Mouse (Mus musculus) embryonic facial prominence, embryonic 15.5 days (tissue): Measurements from ENCODE around the gene Pex16. TPM values are rescaled to one million over a fixed set of nuclear protein-coding genes. Genes with fewer than 3 reads are reported as not detected.

ENCODE experiments used
- ATAC-seq: fragments of 200-750 bp; cut with Nextera tagmentation; 2 replicates; pipeline ENCODE4 v1.8.0; 2017; ENCODE audit warnings: low read depth, moderate TSS enrichment; ENCODE audit not compliant: insufficient number of reproducible peaks, low FRiP score, low TSS enrichment
- H3K27ac ChIP-seq: fragments of 300-500 bp; sonication (generic); replicated peaks from 2 replicates; pipeline ENCODE4 v1.5.1; 2015; ENCODE audit warnings: mild to moderate bottlenecking, inconsistent platforms
- H3K27me3 ChIP-seq: fragments of 300-500 bp; sonication (generic); 2 replicates; pipeline ENCODE4 v1.6.1; 2015; ENCODE audit warnings: inconsistent platforms
- H3K36me3 ChIP-seq: fragments of 300-500 bp; sonication (generic); 2 replicates; pipeline ENCODE4 v1.6.1; 2015; ENCODE audit warnings: mild to moderate bottlenecking, inconsistent platforms
- H3K4me1 ChIP-seq: fragments of 300-500 bp; sonication (generic); 2 replicates; pipeline ENCODE4 v1.6.1; 2015; ENCODE audit warnings: inconsistent platforms
- H3K4me2 ChIP-seq: fragments of 300-500 bp; sonication (generic); replicated peaks from 2 replicates; pipeline ENCODE4 v1.6.1; 2015; ENCODE audit warnings: mild to moderate bottlenecking, inconsistent platforms
- H3K4me3 ChIP-seq: fragments of 300-500 bp; sonication (generic); replicated peaks from 2 replicates; pipeline ENCODE4 v1.5.1; 2015; ENCODE audit warnings: mild to moderate bottlenecking, inconsistent platforms
- H3K9ac ChIP-seq: fragments of 300-500 bp; sonication (generic); 2 replicates; pipeline ENCODE4 v1.6.1; 2015; ENCODE audit warnings: inconsistent platforms
- H3K9me3 ChIP-seq: fragments of 300-500 bp; sonication (generic); replicated peaks from 2 replicates; pipeline ENCODE4 v1.6.1; 2016; ENCODE audit warnings: inconsistent platforms
- WGBS: fragments of 180-500 bp; shearing (Covaris S2); methylation state at CpG from one replicate; pipeline ENCODE4 v1.1.7; 2015; 5-methylcytosine and 5-hydroxymethylcytosine counted together
- polyA plus RNA-seq: library from polyadenylated mRNA; unstranded; fragments of >200 nt; fragmentation: Nextera tagmentation; extraction: Ambion mirVana; gene quantifications from 2 replicates; pipeline ENCODE4 v1.2.1, GENCODE M21; 2015

The Pex16 gene
- polyA plus RNA-seq, 1 experiment from 2014 or later, result 27.8 TPM

DNA sequence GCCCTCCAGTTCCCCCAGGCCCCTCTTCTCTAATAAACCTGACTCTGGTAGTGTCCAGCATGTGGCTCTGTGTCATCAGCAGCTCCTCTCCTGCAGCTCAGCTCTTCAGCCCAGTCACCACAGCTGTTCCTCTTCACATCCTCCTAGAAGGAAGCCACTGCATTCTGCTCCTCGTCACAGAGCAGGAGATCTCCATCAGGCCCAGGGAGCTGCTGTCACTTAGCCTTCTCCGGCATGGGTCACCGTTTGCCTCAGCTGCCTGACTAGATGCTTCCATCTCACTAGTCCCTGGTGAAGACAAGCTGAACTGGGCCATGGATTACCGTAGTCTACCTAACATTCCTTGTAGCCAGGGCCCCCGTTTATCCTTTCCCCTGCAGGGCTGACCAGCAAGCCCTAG lies 6.7 kb downstream of the Pex16 start:
- ATAC-seq, result no peak
- H3K4me2 ChIP-seq, result no peak overlapping the region
- WGBS, result 81% methylated on average over 5 of the region's 5 CpGs
- no peaks in the 10 kb centered on the region for H3K27me3 ChIP-seq
- H3K4me1 ChIP-seq, result peaks cover 4% of the 10 kb centered on the region
- peaks cover 87% of the 10 kb centered on the region for H3K36me3 ChIP-seq
- H3K9me3 ChIP-seq, result no peaks in the 10 kb centered on the region
- no peak overlapping the region for H3K9ac ChIP-seq
- no peak overlapping the region for H3K4me3 ChIP-seq
- H3K27ac ChIP-seq, result no peak overlapping the region

DNA sequence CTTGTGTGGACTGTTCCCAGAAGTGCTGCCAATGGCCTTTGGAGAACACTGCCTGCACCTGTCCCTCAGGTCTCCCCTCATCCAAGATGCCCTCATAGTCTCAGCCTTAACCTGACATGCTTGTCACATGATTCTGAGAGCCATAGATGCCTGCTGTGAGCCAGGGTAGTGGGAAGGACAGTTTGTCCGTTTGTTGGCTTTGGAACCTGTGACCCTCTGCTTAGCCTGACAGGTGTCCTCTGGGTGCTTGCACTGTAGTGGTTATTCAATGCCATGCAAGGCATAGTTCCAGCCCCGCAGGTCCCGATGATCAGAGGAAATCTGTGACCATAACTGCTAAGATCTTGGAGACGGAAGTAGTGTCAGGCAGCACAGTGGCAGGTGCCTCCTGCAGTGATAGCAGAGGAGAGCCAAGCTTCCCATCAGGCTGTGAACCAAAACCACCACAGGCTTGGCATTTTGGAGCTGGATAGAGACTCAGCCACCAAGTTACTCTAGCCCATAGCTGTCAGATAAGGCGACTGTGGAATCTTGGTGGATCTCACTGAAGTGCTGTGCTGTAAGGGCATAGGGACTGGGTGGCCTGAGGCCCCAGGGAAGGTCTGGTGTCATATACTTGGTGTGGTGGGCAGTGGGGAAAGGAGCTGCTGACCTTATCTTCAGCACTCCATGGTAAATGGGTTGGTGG lies 7.6 kb downstream of the Pex16 start, which contains the start of gene 1700029I15Rik:
1700029I15Rik (plus strand) TSS at position 638 of the 688 bp plus-strand sequence.
- WGBS, result 85% methylated on average over 5 of the region's 5 CpGs
- H3K9me3 ChIP-seq, result no peaks in the 10 kb centered on the region
- H3K27me3 ChIP-seq, result no peaks in the 10 kb centered on the region
- no peak for ATAC-seq
- H3K4me3 ChIP-seq, result no peak within 1 kb of the TSS
- H3K9ac ChIP-seq, result no peak within 1 kb of the TSS
- no peak within 1 kb of the TSS for H3K4me2 ChIP-seq
- H3K27ac ChIP-seq, result no peak within 1 kb of the TSS
- peaks cover 95% of the 10 kb centered on the region for H3K36me3 ChIP-seq
- no peaks in the 10 kb centered on the region for H3K4me1 ChIP-seq

DNA sequence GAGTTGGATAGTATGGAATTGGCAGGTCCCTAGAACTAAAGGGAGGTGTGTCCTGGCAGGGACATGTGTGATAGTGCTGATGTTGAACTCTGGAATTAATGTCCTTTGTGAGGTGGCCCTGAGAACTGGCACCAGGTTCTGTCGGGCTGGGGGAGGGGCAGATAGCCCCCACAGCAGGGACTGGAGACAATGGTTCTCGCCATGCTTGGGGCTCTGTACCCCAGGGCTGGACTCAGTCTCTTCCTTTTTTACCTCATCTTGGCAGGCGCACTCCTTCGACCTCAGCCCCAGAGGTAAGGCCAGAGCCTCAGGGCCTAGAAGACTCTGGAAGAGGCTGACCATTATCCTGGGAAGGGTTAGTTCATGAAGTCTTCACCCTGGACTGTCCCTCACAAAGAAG lies 8.3 kb downstream of the Pex16 start:
- Histone ChIP-seq H3K4me2 (no peak overlapping the region), H3K9ac (no peak overlapping the region), H3K36me3 (peaks cover 91% of the 10 kb centered on the region), H3K9me3 (no peaks in the 10 kb centered on the region), H3K4me3 (no peak overlapping the region), H3K27me3 (no peaks in the 10 kb centered on the region), H3K27ac (no peak overlapping the region), H3K4me1 (peaks cover 5% of the 10 kb centered on the region)
- WGBS, result 85% methylated on average over 4 of the region's 4 CpGs
- no peak for ATAC-seq

DNA sequence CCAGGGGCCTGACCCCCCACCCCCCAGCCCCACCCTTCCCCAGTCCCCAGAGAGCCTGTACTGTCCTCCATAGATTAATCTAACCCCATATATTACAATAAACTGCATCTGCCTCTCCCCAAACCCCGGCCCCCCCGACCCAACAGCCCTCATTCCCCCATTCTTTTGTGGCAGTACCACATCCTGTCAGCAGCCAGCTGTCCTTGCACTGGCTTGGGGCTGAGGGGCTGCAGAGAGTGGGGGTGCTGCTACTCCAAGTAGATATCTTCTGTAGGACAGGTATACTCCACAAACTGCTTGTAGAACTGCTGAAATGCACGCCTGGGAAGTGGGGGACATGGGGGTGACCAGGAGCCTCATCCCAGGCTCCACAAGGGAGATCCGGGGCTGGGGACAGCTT lies 9.6 kb downstream of the Pex16 start:
- Histone ChIP-seq H3K9me3 (no peaks in the 10 kb centered on the region), H3K4me3 (no peak overlapping the region), H3K27ac (no peak overlapping the region), H3K36me3 (peaks cover 78% of the 10 kb centered on the region), H3K27me3 (no peaks in the 10 kb centered on the region), H3K4me2 (no peak overlapping the region), H3K4me1 (peaks cover 17% of the 10 kb centered on the region), H3K9ac (no peak overlapping the region)
- ATAC-seq, result no peak
- 78% methylated on average over 4 of the region's 4 CpGs for WGBS

DNA sequence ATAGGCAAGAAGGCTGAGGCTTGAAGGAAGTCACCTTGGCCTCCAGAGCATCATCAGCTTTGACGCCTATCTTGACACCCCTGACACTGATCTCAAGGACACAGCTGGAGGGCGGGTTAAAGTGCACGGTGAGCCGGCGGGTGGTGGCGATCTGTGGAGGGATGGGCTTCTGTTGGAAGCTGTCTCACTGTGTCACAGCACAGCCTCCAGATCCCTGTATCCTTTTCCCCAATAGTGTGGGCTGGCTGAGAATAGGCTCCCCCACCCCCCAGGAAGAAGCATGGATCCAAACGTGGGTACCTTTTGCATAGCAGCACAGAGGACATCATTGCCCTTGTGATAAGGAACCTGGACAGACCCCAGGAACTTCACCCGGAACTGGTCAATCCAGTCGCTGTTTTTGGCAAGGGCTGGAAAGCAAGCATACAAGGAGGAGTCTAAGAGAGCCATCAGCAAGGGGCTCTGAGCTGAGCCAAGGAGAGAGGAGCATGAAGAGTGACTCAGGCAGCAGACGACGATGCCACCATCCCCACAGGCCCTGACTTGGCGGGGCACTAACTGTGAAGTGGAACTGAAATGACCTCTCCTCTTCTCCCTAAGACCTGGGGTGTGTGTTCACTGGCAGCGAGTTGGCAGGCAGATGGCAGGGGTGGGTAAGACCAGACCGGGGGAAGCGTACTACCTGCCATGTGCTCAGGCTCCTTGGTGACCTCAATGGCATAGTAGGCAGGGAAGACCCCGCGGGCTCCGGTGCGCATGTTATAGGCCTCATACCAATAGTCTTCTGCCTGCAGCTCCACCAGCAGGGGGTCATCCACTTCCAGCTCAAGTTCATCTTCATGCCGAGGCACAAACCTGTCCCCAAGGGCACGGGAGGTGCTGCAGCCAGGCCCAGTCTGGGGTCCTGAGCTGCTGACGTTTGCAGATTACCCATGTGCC lies 10.9 kb downstream of the Pex16 start:
- H3K27ac ChIP-seq, result no peak overlapping the region
- no peak overlapping the region for H3K4me2 ChIP-seq
- ATAC-seq, result no peak
- no peak overlapping the region for H3K9ac ChIP-seq
- H3K36me3 ChIP-seq, result peaks cover 65% of the 10 kb centered on the region
- H3K9me3 ChIP-seq, result no peaks in the 10 kb centered on the region
- no peaks in the 10 kb centered on the region for H3K27me3 ChIP-seq
- WGBS, result 83% methylated on average over 22 of the region's 22 CpGs
- peaks cover 28% of the 10 kb centered on the region for H3K4me1 ChIP-seq
- no peak overlapping the region for H3K4me3 ChIP-seq

DNA sequence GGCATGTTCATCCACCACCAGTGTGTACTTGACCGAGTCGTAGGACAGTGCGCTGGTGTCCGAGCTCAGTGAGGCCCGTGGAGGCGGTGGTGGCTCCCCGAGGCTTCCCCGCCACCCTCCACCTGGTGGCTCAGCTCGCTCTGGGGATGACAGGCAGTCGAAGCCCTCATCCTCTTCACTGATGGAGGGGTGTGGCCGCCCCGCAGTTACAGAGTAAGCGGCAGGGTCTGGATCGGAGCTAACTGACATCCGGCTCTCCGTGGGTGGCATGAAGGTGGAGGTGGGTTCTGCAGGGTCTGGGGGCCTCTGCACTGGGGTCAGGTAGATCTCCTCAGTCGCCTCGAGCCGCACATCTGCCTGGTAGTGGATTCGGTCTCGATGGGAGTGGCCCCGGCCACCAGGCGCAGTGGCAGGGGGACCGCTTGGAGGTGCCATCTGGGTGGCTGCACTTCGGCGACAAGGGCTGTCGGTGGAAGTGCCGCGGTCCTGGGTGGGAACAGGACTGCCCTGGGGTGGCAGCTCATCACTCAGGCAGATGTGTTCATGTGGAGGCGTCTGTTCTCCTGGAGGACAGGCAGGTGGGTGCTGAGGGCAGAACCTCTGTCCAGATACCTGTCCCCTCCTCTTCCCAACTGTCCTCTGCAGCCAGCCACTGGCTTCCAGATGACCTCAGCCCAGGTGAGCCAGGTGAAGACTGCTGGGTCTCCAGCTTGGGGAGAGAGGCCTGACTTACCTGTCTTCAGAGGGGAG lies 12.5 kb downstream of the Pex16 start:
- Histone ChIP-seq H3K4me2 (no peak overlapping the region), H3K36me3 (peaks cover 52% of the 10 kb centered on the region)
- WGBS, result 89% methylated on average over 30 of the region's 30 CpGs

DNA sequence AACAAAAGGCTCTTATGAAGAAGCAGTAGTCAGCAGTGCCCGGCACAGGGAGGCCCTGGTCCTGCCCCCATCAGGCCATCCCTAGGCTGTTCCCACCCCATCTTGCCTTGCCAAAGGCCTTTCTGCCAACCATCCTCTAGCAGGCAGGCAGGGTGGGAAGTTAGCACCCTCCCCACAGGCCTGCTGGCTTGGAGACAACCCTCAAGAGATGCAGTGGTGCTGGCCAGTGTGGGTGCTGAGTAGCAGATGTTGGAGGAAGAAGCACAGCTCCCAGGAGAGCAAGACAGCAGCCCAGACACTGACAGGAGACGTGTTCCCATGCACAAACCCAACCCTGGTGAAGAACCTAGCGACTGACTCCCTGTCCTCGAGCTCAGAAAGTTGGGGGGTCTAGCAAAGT lies 13.2 kb downstream of the Pex16 start:
- Histone ChIP-seq H3K27me3 (no peaks in the 10 kb centered on the region), H3K4me1 (peaks cover 49% of the 10 kb centered on the region), H3K4me3 (no peak overlapping the region), H3K4me2 (no peak overlapping the region), H3K27ac (no peak overlapping the region), H3K9me3 (no peaks in the 10 kb centered on the region), H3K9ac (no peak overlapping the region), H3K36me3 (peaks cover 45% of the 10 kb centered on the region)
- 72% methylated on average over 4 of the region's 4 CpGs for WGBS
- ATAC-seq, result no peak

More for the DNA sequence above, 12.5 kb downstream of the Pex16 start:
- no peak overlapping the region for H3K9ac ChIP-seq
- no peak for ATAC-seq
- H3K27me3 ChIP-seq, result no peaks in the 10 kb centered on the region
- H3K4me3 ChIP-seq, result no peak overlapping the region
- no peaks in the 10 kb centered on the region for H3K9me3 ChIP-seq
- peaks cover 42% of the 10 kb centered on the region for H3K4me1 ChIP-seq
- H3K27ac ChIP-seq, result no peak overlapping the region

DNA sequence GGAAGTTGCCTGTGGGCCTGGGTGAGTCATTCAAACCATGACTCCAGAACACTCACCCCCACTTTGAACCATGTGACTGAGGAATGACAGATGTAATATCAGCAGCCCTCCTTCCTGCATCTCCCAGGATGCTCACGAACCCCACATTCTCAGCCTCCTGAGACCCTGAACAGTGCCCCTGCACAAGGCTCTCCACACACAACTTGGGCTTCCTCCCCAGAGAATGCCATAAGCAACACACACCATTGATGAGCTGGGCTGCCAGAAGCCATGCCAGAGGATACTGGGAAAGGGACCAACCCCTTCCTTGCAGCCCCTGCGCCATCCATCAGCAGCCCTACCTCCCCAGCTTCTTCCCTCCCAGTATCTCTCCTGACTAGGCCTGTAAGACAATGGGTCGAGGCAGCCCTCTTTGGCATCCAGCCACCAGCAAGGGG lies 13.6 kb downstream of the Pex16 start:
- ATAC-seq, result no peak
- Histone ChIP-seq H3K27me3 (no peaks in the 10 kb centered on the region), H3K4me1 (peaks cover 53% of the 10 kb centered on the region), H3K9me3 (no peaks in the 10 kb centered on the region), H3K4me3 (peak overlapping the region; percentile 70), H3K4me2 (peak overlapping the region; percentile 83), H3K9ac (peak overlapping the region; percentile 15; the same call in 1 of the 2 replicates), H3K27ac (no peak overlapping the region), H3K36me3 (peaks cover 41% of the 10 kb centered on the region)
- 44% methylated on average over 3 of the region's 3 CpGs for WGBS

DNA sequence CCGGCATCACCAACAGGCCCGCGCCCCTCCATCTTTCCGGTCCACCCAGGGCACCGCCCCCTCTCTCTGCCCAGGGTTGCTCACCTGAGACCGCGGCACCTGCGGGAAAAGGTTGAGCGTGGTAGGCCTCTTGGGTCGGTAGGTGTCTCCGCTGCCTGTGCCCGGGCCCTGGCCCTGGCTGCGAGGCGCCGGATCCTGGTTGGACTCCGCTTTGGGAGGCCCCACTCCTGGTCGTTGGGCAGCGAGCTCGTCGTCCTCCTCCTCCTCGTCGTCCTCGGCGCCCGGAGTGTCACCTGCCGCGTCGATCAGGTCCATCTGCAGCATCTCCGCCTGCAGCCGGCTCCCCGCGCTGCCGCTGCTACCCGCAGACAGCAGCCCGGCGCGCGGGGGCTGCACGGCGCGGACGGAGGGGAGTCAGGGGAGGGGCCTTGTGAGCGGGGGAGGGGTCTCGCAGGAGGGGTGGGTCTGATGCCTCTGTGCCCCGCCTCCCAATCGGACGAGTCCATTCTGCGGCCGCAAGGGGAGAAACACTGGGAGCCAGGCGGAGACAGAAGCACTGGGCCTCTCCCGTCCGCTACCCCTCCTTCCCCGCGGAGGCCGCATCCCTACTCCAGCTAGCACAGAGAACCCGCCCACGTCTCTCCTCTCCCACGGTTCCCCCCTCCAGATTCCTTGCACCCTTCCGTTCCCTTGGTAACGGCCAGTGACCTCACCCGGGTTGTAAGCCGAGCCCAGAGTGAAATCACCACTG lies 14.6 kb downstream of the Pex16 start:
- Histone ChIP-seq H3K27me3 (no peaks in the 10 kb centered on the region), H3K4me3 (peak overlapping the region; percentile 70), H3K4me2 (peak overlapping the region; percentile 83), H3K9ac (peak overlapping the region; percentile 68), H3K9me3 (no peaks in the 10 kb centered on the region), H3K27ac (peak overlapping the region; percentile 78), H3K36me3 (peaks cover 31% of the 10 kb centered on the region), H3K4me1 (peaks cover 54% of the 10 kb centered on the region)
- peak; percentile 86 for ATAC-seq
- WGBS, result under 1% methylated on average over 59 of the region's 62 CpGs

DNA sequence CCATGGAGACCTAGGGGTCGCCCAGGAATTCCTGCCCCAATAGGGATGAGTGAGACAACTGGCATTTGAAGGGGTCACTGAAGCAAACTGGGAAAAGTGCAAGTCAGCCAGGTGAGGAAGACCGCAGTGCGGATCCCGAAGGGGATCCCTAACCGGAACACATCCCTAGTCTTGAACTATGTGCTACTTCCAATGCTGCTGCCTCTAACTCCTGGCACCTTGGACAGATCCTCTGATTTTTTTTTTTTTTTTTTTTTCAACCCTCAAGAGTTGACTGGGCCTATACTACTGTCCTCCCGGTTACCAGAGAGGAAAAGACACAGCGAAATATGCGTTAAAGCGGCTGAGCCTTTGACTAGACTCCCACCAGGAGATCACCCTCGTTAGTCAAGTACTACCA lies 15.2 kb downstream of the Pex16 start:
- Histone ChIP-seq H3K36me3 (peaks cover 26% of the 10 kb centered on the region), H3K9ac (no peak overlapping the region; the same call in 1 of the 2 replicates), H3K4me2 (peak overlapping the region; percentile 83), H3K4me3 (peak overlapping the region; percentile 70), H3K4me1 (peaks cover 54% of the 10 kb centered on the region), H3K27me3 (no peaks in the 10 kb centered on the region), H3K27ac (peak overlapping the region; percentile 78), H3K9me3 (no peaks in the 10 kb centered on the region)
- ATAC-seq, result peak; percentile 2; the same call in 1 of the 2 replicates
- 6% methylated on average over 10 of the region's 10 CpGs for WGBS
